Mouse (Mus musculus) stomach, embryonic 16.5 days (tissue): ENCODE measurements around the gene Get4. TPM values are rescaled to one million over a fixed set of nuclear protein-coding genes. Genes with fewer than 3 reads are reported as not detected.

Source experiments
- ATAC-seq: fragments of 200-750 bp; cut with Nextera tagmentation; 2 replicates; pipeline ENCODE4 v1.8.0; 2017; ENCODE audit warnings: moderate number of reproducible peaks, moderate TSS enrichment; ENCODE audit not compliant: insufficient read depth, low FRiP score
- H3K27ac ChIP-seq: fragments of 300-500 bp; sonication (generic); 2 replicates; pipeline ENCODE4 v1.5.1; 2014; ENCODE audit warnings: low read length
- H3K27me3 ChIP-seq: fragments of 300-500 bp; sonication (generic); 2 replicates; pipeline ENCODE4 v1.6.1; 2014; ENCODE audit warnings: low read length, control low read depth, mixed read lengths; ENCODE audit not compliant: control insufficient read depth, insufficient read depth
- H3K36me3 ChIP-seq: fragments of 300-500 bp; sonication (generic); 2 replicates; pipeline ENCODE4 v1.6.1; 2014; ENCODE audit warnings: low read length; ENCODE audit not compliant: control insufficient read depth, insufficient read depth
- H3K4me1 ChIP-seq: fragments of 300-500 bp; sonication (generic); 2 replicates; pipeline ENCODE4 v1.6.1; 2014; ENCODE audit warnings: low read length, control low read depth, mixed read lengths; ENCODE audit not compliant: control insufficient read depth, insufficient read depth
- H3K4me2 ChIP-seq: fragments of 300-500 bp; sonication (generic); 2 replicates; pipeline ENCODE4 v1.6.1; 2014; ENCODE audit warnings: low read depth, low read length, mixed read lengths
- H3K4me3 ChIP-seq: fragments of 300-500 bp; sonication (generic); replicated peaks from 2 replicates; pipeline ENCODE4 v1.5.1; 2014; ENCODE audit warnings: mild to moderate bottlenecking, low read length
- H3K9ac ChIP-seq: fragments of 300-500 bp; sonication (generic); 2 replicates; pipeline ENCODE4 v1.6.1; 2014; ENCODE audit warnings: low read length
- H3K9me3 ChIP-seq: fragments of 300-500 bp; sonication (generic); replicated peaks from 2 replicates; pipeline ENCODE4 v1.6.1; 2016; ENCODE audit warnings: low read length, control low read depth; ENCODE audit not compliant: control insufficient read depth
- WGBS: fragments of 180-500 bp; shearing (Covaris S2); extraction: QIAGEN DNeasy Blood & Tissue Kit; methylation state at CpG from one replicate; pipeline ENCODE4 v1.1.7; 2014; 5-methylcytosine and 5-hydroxymethylcytosine counted together
- polyA plus RNA-seq: library from polyadenylated mRNA; unstranded; fragments of >200 nt; fragmentation: Nextera tagmentation; extraction: Ambion mirVana; gene quantifications from 2 replicates; pipeline ENCODE4 v1.2.1, GENCODE M21; 2015

The Get4 gene
- polyA plus RNA-seq, 1 experiment from 2014 or later, result 142 TPM

GRCm38 (mm10) chr5:139258371-139259035 is 6.4 kb downstream of the Get4 start:
- Histone ChIP-seq H3K4me2 (no peak overlapping the region), H3K4me3 (no peak overlapping the region), H3K27ac (no peak overlapping the region), H3K27me3 (no peaks in the 10 kb centered on the region), H3K9ac (no peak overlapping the region), H3K4me1 (peaks cover 33% of the 10 kb centered on the region), H3K36me3 (no peaks in the 10 kb centered on the region), H3K9me3 (no peaks in the 10 kb centered on the region)
- 85% methylated on average over 8 of the region's 8 CpGs for WGBS
- ATAC-seq, result no peak

DNA sequence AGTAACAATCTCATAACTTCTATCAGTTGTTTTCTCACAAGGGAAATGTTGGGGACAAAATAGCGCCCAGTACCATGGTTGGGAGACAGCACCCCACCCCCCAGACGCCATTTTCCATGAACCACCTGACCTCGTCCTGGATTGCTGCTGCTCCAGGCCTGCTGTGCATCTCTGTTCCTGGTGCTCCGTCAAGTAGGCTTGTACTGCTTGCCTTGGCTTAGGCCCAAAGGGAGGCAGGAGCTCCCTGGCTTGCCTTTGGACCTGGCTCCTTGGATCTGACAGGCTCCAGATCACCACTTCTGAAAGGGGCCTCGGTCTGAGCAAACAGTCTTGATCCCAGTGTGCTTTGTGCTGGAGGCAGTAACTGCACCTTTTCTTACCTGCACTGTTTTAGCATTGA is 7.7 kb downstream of the Get4 start:
- H3K27me3 ChIP-seq, result no peaks in the 10 kb centered on the region
- H3K9me3 ChIP-seq, result no peaks in the 10 kb centered on the region
- H3K36me3 ChIP-seq, result peaks cover 9% of the 10 kb centered on the region
- no peak overlapping the region for H3K4me2 ChIP-seq
- peak overlapping the region; percentile 43; the same call in 1 of the 2 replicates for H3K27ac ChIP-seq
- 50% methylated on average over 5 of the region's 5 CpGs for WGBS
- peak; percentile 69; the same call in 1 of the 2 replicates for ATAC-seq
- H3K9ac ChIP-seq, result no peak overlapping the region
- H3K4me3 ChIP-seq, result no peak overlapping the region
- H3K4me1 ChIP-seq, result peaks cover 20% of the 10 kb centered on the region

- ATAC-seq, result no peak
- 86% methylated on average over 4 of the region's 4 CpGs for WGBS
- H3K27me3 ChIP-seq, result no peaks in the 10 kb centered on the region
- no peak overlapping the region for H3K9ac ChIP-seq
- H3K27ac ChIP-seq, result no peak overlapping the region
- no peak overlapping the region for H3K4me3 ChIP-seq
- H3K4me1 ChIP-seq, result peaks cover 19% of the 10 kb centered on the region
- no peaks in the 10 kb centered on the region for H3K9me3 ChIP-seq
- H3K4me2 ChIP-seq, result no peak overlapping the region
- H3K36me3 ChIP-seq, result peaks cover 20% of the 10 kb centered on the region
Observed at GRCm38 (mm10) chr5:139261403-139261802, 9.3 kb downstream of the Get4 start.

- ATAC-seq, result no peak
- H3K36me3 ChIP-seq, result peaks cover 28% of the 10 kb centered on the region
- H3K4me3 ChIP-seq, result no peak overlapping the region
- no peaks in the 10 kb centered on the region for H3K9me3 ChIP-seq
- WGBS, result 90% methylated on average over 4 of the region's 4 CpGs
- no peaks in the 10 kb centered on the region for H3K27me3 ChIP-seq
- H3K9ac ChIP-seq, result no peak overlapping the region
- H3K27ac ChIP-seq, result no peak overlapping the region
- no peak overlapping the region for H3K4me2 ChIP-seq
- H3K4me1 ChIP-seq, result peaks cover 7% of the 10 kb centered on the region; the same call in 1 of the 2 replicates
Observed at GRCm38 (mm10) chr5:139267661-139268060, 15.5 kb downstream of the Get4 start.

GRCm38 (mm10) chr5:139270806-139271521 is 18.8 kb downstream of the Get4 start:
- Histone ChIP-seq H3K27ac (peak overlapping the region; percentile 43), H3K36me3 (peaks cover 11% of the 10 kb centered on the region), H3K4me3 (no peak overlapping the region), H3K4me2 (no peak overlapping the region), H3K9ac (0 out of 2 replicates have a peak overlapping the region, but pooled peaks have one; percentile 26), H3K9me3 (no peaks in the 10 kb centered on the region), H3K4me1 (peaks cover 7% of the 10 kb centered on the region; the same call in 1 of the 2 replicates), H3K27me3 (no peaks in the 10 kb centered on the region)
- ATAC-seq, result peak; percentile 41; the same call in 1 of the 2 replicates
- 53% methylated on average over 16 of the region's 16 CpGs for WGBS

DNA sequence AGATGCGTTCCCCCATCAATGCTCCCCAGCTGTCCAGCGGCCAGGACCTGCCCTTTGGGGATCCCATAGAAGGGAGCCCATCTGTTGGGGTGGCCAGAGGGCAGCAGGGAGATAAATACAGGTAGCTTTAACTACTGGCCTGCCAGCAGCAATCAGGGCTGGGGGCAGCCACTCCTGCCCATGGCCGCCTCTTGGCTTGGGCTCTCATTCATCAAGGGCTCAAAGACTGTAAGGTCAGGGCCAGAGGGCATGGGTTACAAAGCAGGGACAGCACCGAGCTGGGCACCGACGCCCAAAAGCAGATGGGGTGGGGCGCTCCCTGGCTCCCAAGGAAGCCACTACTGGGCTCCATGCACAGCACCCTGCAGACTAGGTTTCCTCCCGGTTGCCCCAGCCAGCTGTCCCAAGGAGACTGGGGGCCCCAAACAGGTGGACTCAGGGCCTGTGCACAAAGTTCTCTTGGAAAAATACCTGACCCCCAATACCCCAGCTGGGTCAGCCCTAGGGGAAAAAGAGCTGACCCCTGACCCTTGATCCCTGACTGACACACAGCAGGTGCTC is 19.9 kb downstream of the Get4 start:
- H3K4me1 ChIP-seq, result peaks cover 7% of the 10 kb centered on the region; the same call in 1 of the 2 replicates
- peaks cover 9% of the 10 kb centered on the region; the same call in 1 of the 2 replicates for H3K36me3 ChIP-seq
- no peak for ATAC-seq
- 43% methylated on average over 8 of the region's 8 CpGs for WGBS
- no peaks in the 10 kb centered on the region for H3K27me3 ChIP-seq
- no peak overlapping the region for H3K4me2 ChIP-seq
- H3K27ac ChIP-seq, result no peak overlapping the region
- H3K9ac ChIP-seq, result no peak overlapping the region
- H3K4me3 ChIP-seq, result no peak overlapping the region
- H3K9me3 ChIP-seq, result no peaks in the 10 kb centered on the region

- WGBS, result 69% methylated on average over 8 of the region's 8 CpGs
- no peak for ATAC-seq
Observed at GRCm38 (mm10) chr5:139277287-139277686, 25.2 kb downstream of the Get4 start.

GRCm38 (mm10) chr5:139281373-139282112 is 29.4 kb downstream of the Get4 start:
- H3K36me3 ChIP-seq, result no peaks in the 10 kb centered on the region
- ATAC-seq, result peak; percentile 26; the same call in 1 of the 2 replicates
- H3K4me2 ChIP-seq, result no peak overlapping the region
- H3K27me3 ChIP-seq, result no peaks in the 10 kb centered on the region
- peaks cover 12% of the 10 kb centered on the region for H3K4me1 ChIP-seq
- H3K4me3 ChIP-seq, result no peak overlapping the region
- H3K27ac ChIP-seq, result peak overlapping the region; percentile 23; the same call in 1 of the 2 replicates
- WGBS, result 51% methylated on average over 10 of the region's 11 CpGs
- H3K9ac ChIP-seq, result no peak overlapping the region; the same call in 1 of the 2 replicates
- H3K9me3 ChIP-seq, result no peaks in the 10 kb centered on the region

More at GRCm38 (mm10) chr5:139277287-139277686, 25.2 kb downstream of the Get4 start:
- no peaks in the 10 kb centered on the region for H3K4me1 ChIP-seq
- H3K4me3 ChIP-seq, result no peak overlapping the region
- no peaks in the 10 kb centered on the region for H3K36me3 ChIP-seq
- no peaks in the 10 kb centered on the region for H3K27me3 ChIP-seq
- no peaks in the 10 kb centered on the region for H3K9me3 ChIP-seq
- no peak overlapping the region for H3K4me2 ChIP-seq
- H3K27ac ChIP-seq, result no peak overlapping the region
- H3K9ac ChIP-seq, result no peak overlapping the region
